Mouse (Mus musculus): ENCODE measurements at regions not wholly inside any gene's neighbourhood (a gene's known extent, or its start where the extent isn't known, plus 50 kb on each side); places are given as distances from the start of the nearest gene placed in this dataset.

DNA sequence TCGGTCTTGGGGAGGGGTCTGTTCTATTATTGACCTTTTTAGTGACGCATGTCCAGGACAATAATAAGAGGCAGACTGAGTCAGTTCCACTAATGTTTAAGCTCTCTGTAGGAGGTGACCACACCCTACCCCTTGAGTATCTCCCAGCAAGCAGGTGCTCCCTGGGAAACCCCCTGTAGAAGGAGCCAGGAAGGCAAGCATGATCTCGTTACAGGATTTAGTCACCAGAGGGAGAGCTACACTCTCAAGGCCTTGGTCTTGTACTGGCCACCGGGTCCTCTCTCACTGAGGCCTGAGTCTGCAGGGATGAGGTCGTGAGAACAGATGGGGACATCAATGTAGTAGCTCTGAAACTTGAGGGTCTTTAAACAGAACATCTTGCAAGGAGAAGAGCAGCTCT lies 55.3 kb upstream of the Ccnd2 start:
- DNase-seq = no peak

DNA sequence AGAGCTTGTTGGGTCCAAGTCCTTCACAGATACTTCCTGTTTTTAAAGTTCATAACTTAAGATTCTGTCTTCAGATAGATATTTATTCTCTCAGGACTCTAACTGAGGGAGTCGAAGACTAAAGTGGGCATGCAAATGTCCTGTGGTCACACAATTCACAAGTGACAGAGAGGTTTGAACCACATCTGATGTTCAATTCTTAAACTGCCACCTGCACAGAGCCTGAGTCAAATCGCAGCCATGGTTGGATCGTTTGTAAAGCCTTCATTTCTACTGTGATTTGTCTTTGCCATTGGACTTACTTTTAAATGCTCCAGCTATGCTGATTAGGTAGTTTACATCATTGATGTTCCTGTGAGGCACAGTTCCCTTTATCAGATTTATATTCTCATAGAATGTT lies 61.4 kb upstream of the Ccnd2 start:
- DNase-seq = no peak

DNA sequence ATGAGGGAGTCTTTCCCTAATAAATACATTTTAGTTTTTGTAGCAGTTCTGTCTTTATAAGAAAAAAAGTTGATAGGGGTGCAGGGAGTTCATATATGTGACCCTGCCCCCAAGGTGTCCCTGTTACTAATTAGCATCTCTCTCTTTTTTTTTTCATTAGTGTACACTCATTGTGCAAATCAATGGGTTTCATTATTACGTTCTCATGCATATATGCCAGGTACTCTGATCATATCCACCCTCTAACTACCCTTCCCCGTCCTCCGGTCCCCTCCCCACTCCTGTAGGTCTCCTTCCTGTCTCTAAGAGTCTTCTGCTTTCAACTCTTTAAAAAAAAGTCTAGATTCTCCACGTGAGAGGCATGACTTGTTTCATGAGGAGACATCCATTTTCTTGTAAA lies 63.9 kb upstream of the Ccnd2 start:
- DNase-seq = no peak

DNA sequence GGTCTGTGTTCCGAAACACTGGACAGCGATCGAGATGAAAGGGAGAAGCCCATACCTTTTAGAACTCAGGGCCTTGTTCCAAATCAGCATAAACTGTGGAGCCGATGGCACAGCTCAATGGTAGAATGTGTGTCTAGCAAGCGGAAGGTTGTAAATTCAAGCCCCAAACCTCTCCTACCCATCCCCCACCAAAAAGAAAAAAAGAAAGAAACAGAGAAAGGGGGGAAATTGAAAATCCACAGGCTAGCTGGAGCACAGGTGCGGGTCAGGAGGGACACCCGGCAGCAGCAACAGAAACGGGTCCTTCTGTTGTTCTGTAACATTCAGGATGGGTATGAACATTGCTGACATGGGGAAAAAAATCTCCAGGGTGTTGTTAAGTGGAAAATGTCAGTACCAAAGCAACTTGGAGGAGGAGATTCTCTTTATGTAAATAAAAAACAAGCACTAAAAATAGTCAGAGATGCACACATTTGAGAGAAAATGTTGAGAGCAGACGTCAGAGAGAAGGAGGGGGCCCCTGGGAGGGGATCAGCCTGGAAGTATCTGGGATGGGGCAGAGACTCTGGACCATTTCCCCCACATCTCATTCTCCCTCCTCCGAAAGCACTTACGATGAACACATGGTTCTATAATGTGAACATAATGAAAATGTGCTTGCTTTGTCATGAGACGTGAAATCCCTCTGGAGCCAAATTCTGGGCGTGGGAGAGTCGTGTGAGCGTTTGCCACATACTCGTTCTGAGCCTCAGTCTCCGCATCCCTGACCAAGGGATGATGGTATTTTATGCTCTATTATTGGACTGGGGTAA lies 66.8 kb upstream of the Ccnd2 start:
- no peak for DNase-seq

DNA sequence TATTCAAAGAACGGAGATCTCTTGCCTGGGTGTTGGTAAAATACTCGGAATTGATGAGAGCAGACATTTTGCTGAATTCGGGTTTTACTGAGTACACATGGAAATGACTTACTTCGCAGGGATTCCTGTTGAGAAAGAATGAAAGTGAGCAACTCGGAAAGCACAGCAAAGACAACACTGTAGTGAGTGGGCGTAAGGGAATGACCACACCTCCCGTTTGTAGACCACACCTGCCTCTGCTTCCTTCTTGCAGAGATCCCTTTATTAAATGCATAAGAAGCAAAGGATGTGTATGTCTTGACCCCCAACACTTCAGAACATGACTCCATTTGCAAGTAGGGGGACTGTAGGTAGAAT lies 67.4 kb upstream of the Ccnd2 start:
- no peak for DNase-seq

DNA sequence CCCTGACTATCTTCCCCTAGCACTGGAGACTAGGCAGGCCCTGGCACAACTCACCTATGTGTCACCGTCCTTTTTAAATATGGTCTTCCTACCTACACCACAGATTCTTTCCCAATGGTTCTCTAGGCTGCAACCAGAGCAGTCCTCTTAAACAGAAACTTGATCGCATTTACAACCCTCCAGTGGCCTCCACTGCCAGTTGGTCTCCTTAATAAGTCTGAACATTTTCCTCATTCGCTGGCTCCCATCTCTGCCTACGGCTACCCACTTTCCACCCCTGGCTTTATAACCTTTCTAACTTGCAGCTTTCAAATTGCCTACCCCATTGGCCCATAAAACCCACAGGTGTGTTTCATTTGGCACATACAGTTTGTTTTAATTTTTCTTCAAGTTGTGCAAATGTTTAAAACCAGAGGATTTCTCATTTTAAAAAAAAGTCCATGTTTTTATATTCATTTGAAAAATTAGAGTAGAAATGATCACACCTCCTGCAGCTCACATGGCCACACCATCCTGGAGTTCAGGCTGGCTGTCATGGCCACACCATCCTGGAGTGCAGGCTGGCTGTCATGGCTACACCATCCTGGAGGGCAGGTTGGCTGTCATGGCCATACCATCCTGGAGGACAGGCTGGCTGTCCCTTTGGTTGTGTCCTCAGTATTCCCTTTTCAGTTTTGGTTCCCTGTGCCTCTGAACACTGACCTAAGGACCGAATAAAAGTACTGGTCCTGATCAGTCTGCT lies 74.4 kb upstream of the Ccnd2 start:
- no peak for DNase-seq

DNA sequence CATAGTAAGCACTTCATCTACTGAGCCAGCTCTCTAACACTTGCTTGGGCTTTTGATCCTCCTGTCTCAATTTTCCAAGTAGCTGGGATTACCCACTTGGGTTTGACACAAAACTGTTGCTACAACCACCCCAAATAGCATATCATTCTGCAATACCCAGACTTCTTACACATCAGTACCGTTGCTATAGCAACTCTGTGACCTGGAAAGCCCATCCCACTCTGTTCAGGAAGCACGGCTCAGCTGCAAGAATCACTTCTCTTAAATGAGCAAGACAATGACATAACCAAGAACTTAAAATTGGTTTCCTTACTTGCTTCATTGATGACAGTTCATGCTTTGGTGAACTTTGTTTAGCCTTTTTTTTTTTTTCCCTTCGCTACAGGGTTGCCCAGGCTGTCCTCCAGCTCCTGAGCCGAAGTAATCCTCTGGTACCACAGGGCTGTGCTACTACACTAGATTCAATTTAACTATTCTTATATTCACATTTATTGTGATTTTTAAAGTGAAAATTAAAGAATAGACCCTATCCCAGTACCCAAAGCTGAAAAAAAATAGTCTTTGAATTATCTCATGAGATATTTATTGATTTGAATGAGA lies 84.6 kb upstream of the Ccnd2 start:
- peak; percentile 61 for DNase-seq

DNA sequence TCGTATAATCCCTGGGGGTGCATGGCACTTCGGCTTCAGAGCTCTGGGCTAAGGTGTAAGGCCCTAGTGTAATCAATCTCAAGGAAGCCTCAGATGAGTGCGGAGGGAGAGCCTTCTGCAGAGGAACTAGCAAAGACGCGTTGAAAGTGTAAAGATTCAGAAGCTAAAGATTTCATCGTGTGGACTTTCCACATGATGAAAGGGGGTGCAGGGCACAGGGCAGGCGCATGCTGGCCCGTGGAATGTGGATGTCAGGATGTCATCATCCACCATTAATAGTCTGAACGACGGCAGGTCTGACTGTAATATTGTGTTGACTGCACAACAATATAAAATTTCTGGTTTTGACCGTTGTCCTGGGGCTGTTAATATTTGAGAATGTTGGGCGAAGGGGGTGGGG lies 85.2 kb upstream of the Ccnd2 start:
- DNase-seq = no peak

DNA sequence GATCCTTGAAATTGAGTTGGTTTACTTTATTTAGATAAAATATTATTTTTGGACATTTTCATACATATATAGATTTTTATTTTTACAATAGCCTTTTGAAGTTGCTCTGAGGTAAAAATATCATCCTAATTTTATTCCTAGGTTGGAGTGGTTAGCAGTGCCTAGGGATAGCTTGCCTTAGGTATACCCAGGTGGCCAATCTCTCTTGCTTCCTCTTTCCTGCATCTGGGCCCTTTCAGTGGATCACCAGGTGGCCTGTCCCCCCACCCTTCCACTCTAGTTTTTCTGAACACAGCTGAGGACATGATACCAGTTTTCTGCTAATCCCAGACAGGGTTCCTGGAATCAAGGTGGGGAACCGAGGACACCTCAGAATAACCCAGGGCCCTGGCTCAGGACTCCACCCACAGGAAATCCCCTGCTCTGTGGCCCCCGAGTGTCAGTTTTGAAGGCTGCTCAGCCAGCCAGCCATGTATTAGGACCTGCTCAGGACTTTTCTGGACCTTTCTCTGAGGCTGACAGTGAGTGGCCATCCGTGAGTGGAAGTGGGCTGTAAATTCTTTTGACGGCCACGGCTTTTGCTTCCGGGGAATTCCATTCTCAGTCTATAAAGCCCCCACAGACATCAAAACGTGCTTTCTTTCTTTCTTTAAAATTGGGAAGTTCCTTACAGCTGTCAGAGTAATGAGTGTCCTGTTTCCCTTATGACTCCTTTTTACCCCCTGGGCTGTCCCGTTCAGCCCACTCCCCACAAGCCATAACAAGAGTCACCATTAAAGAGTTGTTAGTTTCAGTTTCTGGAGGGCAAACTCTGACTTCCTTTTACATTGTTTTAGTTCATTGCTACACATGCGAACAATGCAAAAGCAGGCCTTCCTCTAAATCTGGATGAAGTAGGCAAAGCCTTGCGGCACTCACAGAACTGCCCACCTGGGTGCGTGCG lies 87.8 kb upstream of the Ccnd2 start:
- DNase-seq = no peak

DNA sequence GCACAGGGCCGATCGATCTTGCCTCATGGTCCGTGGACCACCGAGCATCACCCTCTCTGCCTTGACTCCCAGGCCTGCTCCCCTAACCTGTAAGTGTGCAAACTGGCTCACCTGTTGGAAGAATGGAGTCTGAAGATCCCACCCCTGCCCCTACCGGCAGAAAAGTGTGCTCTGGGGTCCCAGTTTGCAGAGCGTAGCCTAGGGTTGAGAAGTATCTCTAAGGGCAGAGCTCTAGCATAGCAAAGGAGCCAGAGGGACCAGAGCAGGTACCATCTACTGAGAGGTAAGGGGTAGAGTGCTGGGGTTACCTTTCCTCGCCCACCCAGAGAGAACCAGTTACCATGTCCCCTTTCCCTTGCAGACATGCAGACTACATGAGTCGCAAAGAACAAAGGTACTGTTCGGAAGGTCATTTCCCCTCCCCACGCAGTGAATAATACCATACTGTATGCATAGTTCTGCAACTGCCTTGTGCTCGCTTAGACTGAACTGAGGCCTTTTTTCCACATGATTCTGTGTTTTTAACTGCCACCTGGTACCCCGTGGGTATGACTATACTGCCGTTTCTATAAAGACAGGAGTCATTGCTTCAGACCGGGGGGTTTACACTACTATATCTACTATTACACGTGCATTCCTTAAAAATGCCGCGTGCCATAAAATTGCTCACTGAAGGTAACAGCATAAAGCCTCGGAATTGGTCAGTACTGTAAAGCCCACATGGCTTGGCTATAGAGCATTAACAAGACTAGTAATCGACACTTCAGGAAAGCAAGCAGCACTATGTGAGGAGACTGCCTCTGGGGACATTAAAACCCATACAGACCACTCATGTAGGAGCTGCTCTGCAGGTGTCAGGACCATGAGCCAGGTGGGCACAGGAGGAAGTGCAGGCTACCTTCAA lies 88.7 kb upstream of the Ccnd2 start:
- no peak for DNase-seq

DNA sequence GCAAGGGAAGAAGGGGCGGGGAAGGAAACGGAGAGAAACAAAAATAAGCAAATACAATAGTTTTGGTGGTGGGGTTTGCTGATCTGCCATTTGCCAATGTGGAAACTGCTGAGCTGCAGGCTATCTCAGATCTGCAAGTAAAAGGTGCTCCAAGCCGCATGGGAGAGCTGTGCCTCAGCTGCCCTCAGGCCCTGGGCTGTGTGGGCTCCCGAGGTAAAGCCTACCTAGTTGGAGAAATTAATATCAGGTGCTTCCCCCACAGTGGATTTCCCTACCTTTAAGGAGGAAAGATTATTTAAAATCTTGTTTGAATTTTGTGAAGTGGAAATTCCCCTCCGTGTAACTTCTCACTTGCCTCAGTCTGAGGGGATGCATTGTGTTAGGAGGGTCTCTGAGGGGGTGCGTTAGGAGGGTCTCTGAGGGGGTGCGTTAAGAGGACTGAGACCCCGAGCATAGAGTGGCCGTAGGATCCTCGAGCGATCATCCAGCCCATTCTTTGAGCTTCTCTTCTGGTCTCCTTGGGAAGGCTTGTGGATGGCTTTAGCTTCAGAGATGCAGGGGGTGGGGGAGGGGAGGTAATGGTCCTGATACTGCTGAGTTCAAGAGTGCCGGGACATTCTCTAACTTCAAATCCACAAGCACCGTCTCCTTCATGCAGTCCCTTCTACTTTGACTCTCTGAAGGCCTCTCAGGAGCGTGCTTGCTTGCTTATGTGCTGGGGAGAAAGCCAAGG lies 89.9 kb upstream of the Ccnd2 start:
- DNase-seq = no peak

DNA sequence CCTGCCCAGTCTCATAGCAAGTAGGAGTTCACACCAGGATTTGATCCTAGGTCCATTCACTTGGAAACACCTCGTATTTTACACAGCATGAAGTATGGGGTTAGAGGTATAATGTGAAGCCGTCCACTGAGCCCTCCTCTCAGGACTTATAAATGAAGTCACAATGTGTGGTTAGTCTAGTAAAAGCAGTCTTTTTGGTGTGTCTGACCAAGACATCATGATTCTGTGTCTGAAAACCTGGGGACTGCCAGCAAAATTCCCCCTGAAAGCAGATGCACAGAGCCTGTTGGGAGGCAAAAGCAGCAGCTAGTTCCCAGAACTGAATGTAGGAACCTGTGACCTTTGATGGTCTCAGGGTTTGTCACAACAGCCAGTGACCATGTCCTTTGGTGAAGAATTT lies 91.0 kb upstream of the Ccnd2 start:
- no peak for DNase-seq

DNA sequence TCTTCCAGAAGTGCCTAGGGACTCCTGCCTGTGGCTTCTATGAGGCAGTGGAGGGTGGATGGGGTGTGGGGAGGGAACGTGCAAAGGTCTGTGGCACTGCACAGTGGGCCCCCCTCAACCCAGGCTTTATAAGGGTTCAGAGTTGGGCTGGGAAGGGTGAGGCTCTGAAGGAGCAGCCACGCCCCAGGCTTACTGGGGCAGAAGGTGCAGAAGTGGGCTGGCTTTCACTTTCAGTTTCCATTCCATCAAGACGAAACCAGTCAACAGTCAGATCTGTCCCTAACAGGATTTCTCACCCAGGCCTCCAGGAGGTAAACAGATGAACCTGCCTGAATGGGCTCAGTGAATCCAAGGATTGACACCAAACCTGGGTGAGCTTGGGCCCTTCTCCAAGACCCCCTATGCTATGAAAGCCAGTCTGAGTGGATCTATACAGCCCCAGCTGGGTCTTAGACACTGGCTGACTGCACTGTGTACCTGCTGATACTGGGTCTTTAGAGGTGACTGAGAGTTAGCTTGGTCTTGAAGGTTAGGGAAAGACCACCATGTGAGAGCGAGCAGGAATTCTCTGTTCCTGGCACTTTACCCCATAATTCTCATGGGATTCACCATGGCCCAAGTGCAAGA lies 93.9 kb upstream of the Ccnd2 start:
- DNase-seq = peak; percentile 65

DNA sequence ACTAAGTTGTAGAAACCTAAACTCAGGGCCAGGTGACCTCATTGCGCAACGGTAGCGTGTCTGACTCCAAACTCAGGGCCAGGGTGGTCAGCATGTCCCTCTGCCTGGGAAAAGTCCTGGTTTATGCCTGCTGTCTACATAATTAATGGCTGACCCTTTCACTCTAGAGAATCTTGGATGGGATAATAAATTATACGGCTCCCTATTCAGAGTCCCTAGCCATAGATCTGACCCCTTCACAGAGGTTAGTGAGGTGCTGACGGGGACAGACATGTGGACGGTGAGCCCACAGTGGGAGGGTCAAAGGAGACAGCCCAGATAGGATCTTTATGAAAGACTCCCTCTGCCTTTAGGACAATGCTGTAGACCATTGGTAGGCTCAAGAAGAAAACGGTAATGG lies 94.7 kb upstream of the Ccnd2 start:
- no peak for DNase-seq

DNA sequence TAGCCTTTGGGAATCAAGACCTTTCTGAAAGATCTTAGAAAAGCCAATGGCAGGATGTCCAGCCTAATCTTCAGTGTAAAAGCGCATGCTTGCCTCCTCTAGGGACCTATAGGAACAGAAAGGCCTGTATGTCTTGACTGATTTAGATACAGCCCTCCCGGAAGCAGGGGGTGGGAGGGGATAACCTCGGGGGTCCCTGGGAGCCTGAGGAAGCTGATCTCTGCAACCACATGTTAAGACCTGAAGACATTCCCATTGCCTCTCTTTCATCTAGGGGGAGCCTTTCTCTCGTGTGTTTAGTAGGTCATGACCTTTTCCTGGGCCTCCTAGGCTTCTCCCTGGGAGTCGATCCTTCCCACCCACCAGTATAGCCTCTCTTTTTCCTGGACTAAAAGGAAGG lies 95.3 kb upstream of the Ccnd2 start:
- DNase-seq = no peak

DNA sequence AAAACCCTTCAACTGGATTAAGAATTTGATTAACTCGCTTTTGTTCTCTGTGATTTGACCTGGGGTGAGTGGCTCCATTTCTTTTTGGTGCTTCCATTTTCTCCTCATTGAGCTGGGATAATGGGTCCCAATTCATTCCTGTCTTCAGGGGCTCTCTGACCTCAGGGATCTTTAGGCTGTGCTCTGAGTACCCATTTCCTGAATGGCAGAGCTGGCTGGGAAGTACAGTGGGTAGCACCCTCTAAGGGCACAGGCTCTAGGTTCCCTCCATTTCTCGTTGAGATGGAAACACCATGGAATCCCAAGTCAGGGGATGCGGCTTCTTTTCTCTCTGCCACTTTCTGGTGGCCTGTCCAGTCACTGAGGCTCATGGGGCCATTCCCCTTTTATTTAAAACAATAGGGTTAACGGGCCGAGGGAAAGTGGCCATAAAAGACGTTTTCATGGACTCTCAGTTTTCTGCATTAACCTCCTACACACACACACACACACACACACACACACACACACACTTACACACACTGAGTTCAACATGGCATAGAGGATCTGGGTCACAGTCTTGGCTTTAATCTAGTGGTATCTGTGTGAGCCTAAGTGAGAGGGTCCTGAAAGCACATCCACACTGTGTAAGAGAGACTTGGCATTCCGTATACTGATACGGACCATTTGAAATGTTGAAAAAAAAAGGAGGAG lies 98.3 kb upstream of the Ccnd2 start:
- DNase-seq = no peak

DNA sequence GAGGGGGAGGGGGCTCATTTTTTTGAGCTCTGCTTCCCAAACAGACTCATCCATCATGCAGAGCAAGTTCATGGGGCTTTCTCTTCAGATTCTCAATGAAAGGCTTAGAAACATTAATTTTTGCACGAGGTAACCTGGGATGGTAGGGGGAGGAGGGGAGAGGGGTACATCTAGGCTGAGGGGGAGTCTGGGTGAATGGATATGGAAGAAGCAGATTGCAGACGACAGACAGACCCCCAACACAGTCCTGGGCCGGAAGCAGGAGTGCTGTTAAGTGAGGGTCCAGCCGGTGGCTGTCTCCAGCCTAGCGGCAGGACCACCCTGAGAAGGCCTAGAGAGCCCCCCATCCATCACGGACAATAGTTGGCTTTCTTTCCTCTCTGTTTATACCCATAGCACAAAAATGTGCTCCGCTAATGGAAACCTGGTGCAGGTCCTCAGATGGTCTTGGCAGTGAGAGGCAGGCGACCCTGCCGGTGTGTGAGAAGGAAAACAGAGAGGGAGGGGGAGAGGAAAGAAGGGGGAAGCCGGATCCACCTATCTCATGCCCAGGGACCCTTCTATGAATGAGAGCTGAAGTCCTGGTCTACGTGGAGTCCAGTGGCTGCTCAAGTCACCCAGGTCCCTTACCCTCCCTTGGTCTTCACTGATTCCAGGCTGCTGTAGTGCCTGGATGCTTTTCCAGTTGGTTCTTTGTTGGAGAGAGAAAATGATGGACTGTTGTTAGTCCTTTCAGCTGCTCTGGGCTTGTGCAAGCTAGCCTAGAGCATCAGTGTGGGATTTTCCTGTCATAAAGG lies 99.1 kb upstream of the Ccnd2 start:
- DNase-seq = no peak

DNA sequence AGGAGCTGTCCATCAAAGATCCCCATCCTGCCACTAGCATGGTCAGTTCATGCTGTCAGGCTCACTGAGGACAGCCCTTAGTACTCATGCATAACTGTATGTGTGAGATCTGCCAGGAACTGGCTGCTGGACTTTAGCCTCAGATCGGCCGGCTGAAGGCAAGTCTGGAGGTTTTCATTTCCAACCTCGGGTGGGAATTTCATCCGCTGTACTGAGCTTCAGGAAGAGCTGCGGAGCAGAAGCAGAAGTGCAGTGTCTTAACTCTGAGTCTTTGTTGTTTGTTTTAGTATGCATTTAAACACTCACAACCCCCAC lies 99.6 kb upstream of the Ccnd2 start:
- DNase-seq = no peak

DNA sequence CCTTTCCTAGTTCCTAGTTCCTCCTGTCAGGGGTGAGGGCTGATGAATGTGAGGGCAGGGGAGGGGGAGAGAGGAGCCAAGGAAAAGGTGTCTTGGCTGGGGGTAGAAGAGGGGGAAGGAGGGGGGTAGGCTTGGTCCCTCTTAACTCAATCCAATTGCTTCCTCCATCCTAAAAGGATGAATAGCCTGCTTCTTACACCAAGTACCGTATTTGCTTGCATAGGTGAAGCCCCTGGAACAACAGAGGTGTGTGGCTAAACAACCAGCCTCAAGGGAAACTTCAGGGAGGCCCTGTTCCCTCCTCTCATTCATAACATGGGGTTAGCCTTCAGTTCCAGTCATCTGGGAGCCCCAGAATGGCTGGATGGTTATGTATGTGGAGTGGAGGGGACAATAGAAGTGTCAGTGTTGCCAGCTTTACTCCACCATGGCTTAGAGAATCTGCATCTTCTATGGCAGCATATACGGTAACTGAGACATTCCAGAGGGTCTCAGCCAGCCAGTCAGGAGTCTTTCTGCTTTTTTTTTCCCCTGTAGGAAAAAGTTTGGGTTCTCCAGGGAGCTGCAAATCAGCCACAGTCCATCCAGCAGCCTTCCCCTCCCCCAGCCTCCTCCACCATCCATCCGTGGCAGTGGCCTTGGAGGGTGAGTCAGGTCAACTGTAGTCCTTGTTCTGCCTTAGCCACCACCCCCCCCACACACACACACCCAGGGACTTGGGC lies 100.2 kb upstream of the Ccnd2 start:
- no peak for DNase-seq
